Mouse (Mus musculus): Measurements from ENCODE around the gene Sarnp.

DNA sequence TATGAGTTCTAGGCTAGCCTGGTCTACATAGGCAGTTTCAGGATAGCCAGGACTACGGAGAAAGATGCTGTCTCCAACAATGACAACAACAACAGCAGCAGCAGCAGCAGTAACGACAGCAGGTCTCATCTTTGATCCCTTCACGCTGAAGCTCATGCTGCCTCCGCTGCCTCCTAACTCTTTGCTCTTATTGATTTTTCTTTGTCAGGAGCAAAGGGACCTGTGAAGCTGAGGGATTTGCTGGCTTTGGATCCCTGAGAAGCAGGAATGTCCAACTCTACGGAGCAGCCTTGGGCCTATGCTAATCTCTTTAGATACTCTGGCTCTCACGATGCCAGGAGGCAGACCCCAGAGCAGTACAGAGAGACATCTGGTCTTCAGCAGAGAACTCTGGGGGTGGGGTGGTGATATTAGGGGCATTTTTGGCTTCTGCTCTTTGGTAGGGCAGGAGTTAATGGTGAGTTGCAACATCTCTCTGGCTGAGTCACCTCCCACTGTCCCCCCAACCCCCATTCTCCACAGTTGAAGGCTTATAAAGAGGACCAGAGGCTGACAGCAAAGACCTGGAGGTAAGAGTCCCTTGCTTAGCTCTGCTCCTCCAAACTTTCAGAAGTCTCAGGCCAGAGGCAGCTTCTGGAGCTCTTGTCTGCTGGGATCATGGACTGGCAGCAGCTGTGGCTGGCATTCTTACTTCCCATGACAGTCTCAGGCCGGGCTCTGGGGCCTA is 26.6 kb upstream of the Sarnp start, which contains the start of gene Mmp19:
- no peak for TF ChIP-seq CTCF (IDR thresholded peaks at IDR 0.05; ENCODE audit: borderline replicate concordance, control insufficient read depth, extremely low read depth, insufficient read depth, low read length, poor library complexity)
- no peak for TF ChIP-seq POLR2A (IDR thresholded peaks at IDR 0.05; ENCODE audit: control insufficient read depth, extremely low read depth, insufficient read depth, low read length, poor library complexity)
